Mouse (Mus musculus) liver, embryonic 11.5 days (tissue): ENCODE data around the gene Col18a1. TPM values are rescaled to one million over a fixed set of nuclear protein-coding genes. Genes with fewer than 3 reads are reported as not detected.

Experiments
- ATAC-seq: fragments of 200-750 bp; cut with Nextera tagmentation; replicated peaks from 2 replicates; pipeline ENCODE4 v1.8.0; 2017; ENCODE audit warnings: moderate number of reproducible peaks, mild to moderate bottlenecking, moderate TSS enrichment, moderate library complexity; ENCODE audit not compliant: low FRiP score
- DNase-seq: peaks from one replicate; pipeline ENCODE4 v3.0.0-alpha.2; 2017; ENCODE audit warnings: low spot score
- H3K27ac ChIP-seq: fragments of 300-500 bp; sonication (generic); 2 replicates; pipeline ENCODE4 v1.5.1; 2014; ENCODE audit warnings: mild to moderate bottlenecking, low read depth, low read length, control low read depth
- H3K27me3 ChIP-seq: fragments of 300-500 bp; sonication (generic); replicated peaks from 2 replicates; pipeline ENCODE4 v1.6.1; 2014; ENCODE audit warnings: low read length, mixed read lengths; ENCODE audit not compliant: control insufficient read depth, insufficient read depth
- H3K36me3 ChIP-seq: fragments of 300-500 bp; sonication (generic); 2 replicates; pipeline ENCODE4 v1.6.1; 2014; ENCODE audit warnings: mild to moderate bottlenecking, low read length, moderate library complexity, mixed read lengths; ENCODE audit not compliant: control insufficient read depth, insufficient read depth
- H3K4me1 ChIP-seq: fragments of 300-500 bp; sonication (generic); replicated peaks from 2 replicates; pipeline ENCODE4 v1.6.1; 2014; ENCODE audit warnings: low read length, mixed read lengths; ENCODE audit not compliant: control insufficient read depth, insufficient read depth
- H3K4me2 ChIP-seq: fragments of 300-500 bp; sonication (generic); 2 replicates; pipeline ENCODE4 v1.6.1; 2014; ENCODE audit warnings: mild to moderate bottlenecking, control low read depth, moderate library complexity
- H3K4me3 ChIP-seq: fragments of 300-500 bp; sonication (generic); 2 replicates; pipeline ENCODE4 v1.5.1; 2014; ENCODE audit warnings: low read depth, low read length, control low read depth
- H3K9ac ChIP-seq: fragments of 300-500 bp; sonication (generic); 2 replicates; pipeline ENCODE4 v1.6.1; 2014; ENCODE audit warnings: low read depth, low read length, control low read depth
- H3K9me3 ChIP-seq: fragments of 300-500 bp; sonication (generic); 2 replicates; pipeline ENCODE4 v1.6.1; 2016; ENCODE audit warnings: low read length, inconsistent platforms, mixed read lengths; ENCODE audit not compliant: control insufficient read depth
- WGBS: fragments of 180-500 bp; shearing (Covaris S2); extraction: QIAGEN DNeasy Blood & Tissue Kit; methylation state at CpG from one replicate; pipeline ENCODE4 v1.1.7; 2014; 5-methylcytosine and 5-hydroxymethylcytosine counted together
- polyA plus RNA-seq: library from polyadenylated mRNA; unstranded; fragments of >200 nt; fragmentation: Nextera tagmentation; extraction: Ambion mirVana; gene quantifications from 2 replicates; pipeline ENCODE4 v1.2.1, GENCODE M21; 2014

Col18a1 gene
- polyA plus RNA-seq, 1 experiment from 2014 or later: 55.3 TPM

DNA sequence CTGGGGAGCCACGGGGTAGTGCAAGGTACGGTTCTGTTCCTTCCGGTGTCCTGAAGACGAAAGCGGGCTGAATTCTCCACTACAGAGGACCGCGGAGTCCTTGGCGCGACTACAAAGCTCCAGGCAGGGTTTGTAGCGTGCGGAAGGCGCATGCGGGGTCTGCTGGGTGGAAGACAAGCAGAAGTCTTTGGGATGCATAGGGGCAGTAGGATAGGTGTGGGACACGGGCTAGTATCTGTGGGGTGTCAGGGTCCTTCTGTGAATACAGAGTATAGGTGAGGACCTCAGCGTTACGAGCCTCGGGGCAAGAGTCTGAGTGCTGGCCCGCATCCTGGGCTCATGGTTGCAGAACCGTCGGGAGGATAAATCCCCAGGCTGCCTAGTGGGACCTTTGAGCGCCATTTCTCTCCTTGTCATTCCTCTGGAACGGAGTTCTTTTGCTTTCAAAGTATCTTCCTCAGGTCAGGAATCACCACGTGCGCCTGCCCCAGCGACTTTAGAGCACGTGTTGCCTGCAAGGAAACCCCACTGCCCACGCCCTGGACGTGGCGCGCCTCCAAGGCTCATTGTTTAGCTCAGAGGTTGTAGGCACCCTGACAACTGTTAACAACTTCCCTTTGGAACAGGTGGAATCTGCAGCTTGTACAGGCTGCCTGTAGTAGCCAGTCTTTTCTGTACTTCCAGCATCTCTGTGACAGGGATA lies 132.9 kb downstream of the Col18a1 start:
- peaks cover 10% of the 10 kb centered on the region for H3K4me1 ChIP-seq
- DNase-seq: peak; percentile 57

DNA sequence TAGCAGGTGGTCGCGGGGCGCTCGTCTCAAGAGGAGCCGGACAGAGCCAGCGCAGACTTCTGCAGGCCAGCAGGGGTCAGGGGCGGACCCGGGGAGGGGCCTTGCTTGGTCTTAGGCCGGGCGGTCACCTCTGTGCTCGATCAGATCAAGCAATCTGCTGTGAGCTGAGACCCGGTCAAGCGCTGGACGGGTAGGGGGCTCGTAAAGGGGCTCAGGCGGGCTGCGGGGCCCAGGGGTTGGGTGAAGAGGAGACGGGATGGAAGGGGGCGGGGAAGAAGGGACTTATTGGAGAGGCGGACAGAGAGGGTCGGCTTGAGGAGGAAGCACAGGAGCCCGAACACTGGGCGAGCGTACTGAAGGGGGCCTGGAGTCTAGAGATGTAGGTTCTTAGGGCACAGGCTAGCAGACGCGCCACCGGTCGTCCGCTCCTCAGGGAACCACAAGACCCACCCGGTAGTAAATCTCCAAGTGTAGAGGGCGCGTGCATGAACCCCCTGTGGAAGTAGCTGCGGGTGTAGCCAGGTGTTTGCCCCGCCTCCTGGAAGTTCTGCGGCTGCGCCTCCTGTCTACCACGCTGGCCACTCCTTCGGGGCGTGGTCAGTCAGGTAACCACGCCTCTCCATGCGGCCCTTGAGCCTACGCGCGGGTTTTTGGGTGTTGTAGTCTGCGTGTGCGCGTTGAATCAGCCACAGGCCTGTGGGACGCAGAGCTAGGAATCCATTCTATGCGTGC lies 133.6 kb downstream of the Col18a1 start:
- ATAC-seq: peak; percentile 90
- H3K4me2 ChIP-seq: peak overlapping the region; percentile 91
- DNase-seq: peak; percentile 94
- WGBS: under 1% methylated on average over 49 of the region's 49 CpGs
- H3K27ac ChIP-seq: peak overlapping the region; percentile 15; the same call in 1 of the 2 replicates
- H3K4me3 ChIP-seq: peak overlapping the region; percentile 77
- H3K9me3 ChIP-seq: no peaks in the 10 kb centered on the region
- H3K36me3 ChIP-seq: peaks cover 6% of the 10 kb centered on the region; the same call in 1 of the 2 replicates
- no peaks in the 10 kb centered on the region for H3K27me3 ChIP-seq
- peak overlapping the region; percentile 79 for H3K9ac ChIP-seq
- H3K4me1 ChIP-seq: peaks cover 10% of the 10 kb centered on the region

More for the DNA sequence above, 132.9 kb downstream of the Col18a1 start:
- Histone ChIP-seq H3K27ac (peak overlapping the region; percentile 15; the same call in 1 of the 2 replicates), H3K9ac (peak overlapping the region; percentile 79), H3K36me3 (peaks cover 10% of the 10 kb centered on the region), H3K4me3 (peak overlapping the region; percentile 77), H3K9me3 (no peaks in the 10 kb centered on the region), H3K27me3 (no peaks in the 10 kb centered on the region), H3K4me2 (peak overlapping the region; percentile 91)
- WGBS: 1% methylated on average over 30 of the region's 30 CpGs
- ATAC-seq: peak; percentile 64

GRCm38 (mm10) chr10:77031768-77032375 lies 134.5 kb downstream of the Col18a1 start, which contains the start of gene Slc19a1:
TSS of gene Slc19a1 (plus strand) at chr10:77032241.
- Histone ChIP-seq H3K9ac (peak within 1 kb of the TSS; percentile 79), H3K4me3 (peak within 1 kb of the TSS; percentile 77), H3K4me2 (peak within 1 kb of the TSS; percentile 91), H3K27ac (no peak within 1 kb of the TSS), H3K4me1 (peaks cover 10% of the 10 kb centered on the region), H3K9me3 (no peaks in the 10 kb centered on the region), H3K36me3 (0 out of 2 replicates have a peak, but pooled peaks cover 3% of the 10 kb centered on the region), H3K27me3 (no peaks in the 10 kb centered on the region)
- WGBS: 47% methylated on average over 13 of the region's 13 CpGs
- DNase-seq: no peak
- ATAC-seq: no peak

DNA sequence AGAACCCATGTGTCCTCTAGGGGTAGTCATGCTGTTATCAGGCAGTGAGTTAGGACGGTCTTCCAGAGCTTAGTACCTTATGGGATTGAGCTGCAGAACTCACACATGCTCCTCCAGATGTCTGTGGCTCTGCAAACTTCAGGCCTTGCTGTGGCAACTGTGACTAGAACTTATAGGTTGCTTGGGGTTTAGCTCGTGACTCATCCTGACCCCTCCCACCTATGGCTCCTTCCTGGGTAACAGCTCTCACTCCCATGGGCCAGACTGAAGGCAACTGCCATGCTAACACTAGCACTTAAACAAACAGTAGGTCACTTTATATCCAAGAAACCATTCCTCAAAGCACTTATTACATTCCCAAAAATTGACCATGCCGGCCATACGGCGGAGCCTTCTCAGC lies 135.7 kb downstream of the Col18a1 start:
- no peak overlapping the region for H3K4me3 ChIP-seq
- no peak overlapping the region for H3K27ac ChIP-seq
- no peaks in the 10 kb centered on the region for H3K36me3 ChIP-seq
- no peak for ATAC-seq
- peaks cover 7% of the 10 kb centered on the region for H3K4me1 ChIP-seq
- no peaks in the 10 kb centered on the region for H3K27me3 ChIP-seq
- H3K9me3 ChIP-seq: no peaks in the 10 kb centered on the region
- no peak for DNase-seq
- 86% methylated on average over 5 of the region's 5 CpGs for WGBS
- no peak overlapping the region for H3K9ac ChIP-seq
- no peak overlapping the region for H3K4me2 ChIP-seq

GRCm38 (mm10) chr10:77029761-77030160 lies 136.6 kb downstream of the Col18a1 start:
- Histone ChIP-seq H3K27me3 (no peaks in the 10 kb centered on the region), H3K4me1 (peaks cover 3% of the 10 kb centered on the region), H3K27ac (no peak overlapping the region), H3K9me3 (no peaks in the 10 kb centered on the region), H3K4me3 (no peak overlapping the region), H3K9ac (no peak overlapping the region), H3K36me3 (no peaks in the 10 kb centered on the region), H3K4me2 (no peak overlapping the region)
- ATAC-seq: no peak
- WGBS: 84% methylated on average over 4 of the region's 4 CpGs
- DNase-seq: no peak

GRCm38 (mm10) chr10:77028782-77029296 lies 137.5 kb downstream of the Col18a1 start:
- no peak for ATAC-seq
- Histone ChIP-seq H3K27me3 (no peaks in the 10 kb centered on the region), H3K9me3 (no peaks in the 10 kb centered on the region), H3K4me1 (no peaks in the 10 kb centered on the region), H3K9ac (no peak overlapping the region), H3K36me3 (no peaks in the 10 kb centered on the region), H3K27ac (no peak overlapping the region), H3K4me3 (no peak overlapping the region), H3K4me2 (no peak overlapping the region)
- DNase-seq: no peak
- WGBS: 70% methylated on average over 6 of the region's 6 CpGs

DNA sequence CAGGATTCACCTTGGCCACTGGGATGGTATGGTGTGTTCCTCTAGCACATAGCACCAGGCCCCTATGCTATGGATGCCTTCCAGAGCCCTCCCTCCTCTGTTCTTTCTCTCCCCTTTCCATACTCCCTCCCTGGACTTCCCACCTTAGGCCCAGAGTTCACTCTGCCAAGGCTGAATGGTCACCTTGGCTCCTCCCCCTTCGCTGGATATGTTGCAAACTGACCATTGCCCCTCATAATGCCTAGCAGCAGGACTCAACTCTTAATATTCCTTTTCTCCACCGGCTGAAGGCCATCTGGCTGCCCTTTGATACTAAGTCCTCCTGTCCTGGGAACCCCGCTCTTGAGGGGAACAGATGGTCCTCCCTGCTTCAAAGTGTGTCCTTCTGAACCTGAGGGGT lies 139.4 kb downstream of the Col18a1 start:
- H3K27ac ChIP-seq: no peak overlapping the region
- no peaks in the 10 kb centered on the region for H3K36me3 ChIP-seq
- 68% methylated on average over 3 of the region's 3 CpGs for WGBS
- H3K4me3 ChIP-seq: no peak overlapping the region
- DNase-seq: no peak
- ATAC-seq: no peak
- H3K4me1 ChIP-seq: no peaks in the 10 kb centered on the region
- H3K9ac ChIP-seq: no peak overlapping the region
- no peak overlapping the region for H3K4me2 ChIP-seq
- H3K9me3 ChIP-seq: no peaks in the 10 kb centered on the region
- H3K27me3 ChIP-seq: no peaks in the 10 kb centered on the region

DNA sequence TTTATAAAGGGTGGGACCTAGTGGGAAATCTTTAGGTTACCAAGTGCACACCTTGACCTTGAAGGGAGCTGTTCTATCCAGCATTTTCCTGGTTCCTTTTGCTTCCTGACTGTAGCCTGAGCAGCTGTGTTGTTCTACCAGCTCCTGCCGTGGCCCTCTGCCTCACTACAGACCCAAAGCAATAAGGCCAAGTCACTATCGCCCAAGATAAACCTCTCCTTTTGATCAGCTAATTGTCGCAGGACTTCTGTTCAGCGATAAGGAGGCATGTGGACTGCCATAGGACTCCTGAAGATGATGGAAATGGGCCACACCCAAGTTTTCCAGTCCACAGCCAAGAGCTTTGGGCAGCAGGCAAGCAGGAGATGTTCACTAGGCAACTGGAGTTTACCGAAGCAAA lies 142.1 kb downstream of the Col18a1 start:
- Histone ChIP-seq H3K4me1 (0 out of 2 replicates have a peak, but pooled peaks cover 3% of the 10 kb centered on the region), H3K27me3 (no peaks in the 10 kb centered on the region), H3K4me2 (no peak overlapping the region), H3K27ac (no peak overlapping the region), H3K9ac (no peak overlapping the region), H3K4me3 (no peak overlapping the region), H3K36me3 (no peaks in the 10 kb centered on the region), H3K9me3 (no peaks in the 10 kb centered on the region)
- ATAC-seq: no peak
- no peak for DNase-seq
- WGBS: 59% methylated on average over 5 of the region's 5 CpGs
